Mouse (Mus musculus) liver, adult (tissue): Measurements from ENCODE around the gene Zfp69.

Experiments
- GATA4 ChIP-seq: IDR thresholded peaks from 2 replicates; pipeline ENCODE4 v1.6.1; 2014; ENCODE audit warnings: mild to moderate bottlenecking, low read length; ENCODE audit not compliant: insufficient replicate concordance

The Zfp69 gene

DNA sequence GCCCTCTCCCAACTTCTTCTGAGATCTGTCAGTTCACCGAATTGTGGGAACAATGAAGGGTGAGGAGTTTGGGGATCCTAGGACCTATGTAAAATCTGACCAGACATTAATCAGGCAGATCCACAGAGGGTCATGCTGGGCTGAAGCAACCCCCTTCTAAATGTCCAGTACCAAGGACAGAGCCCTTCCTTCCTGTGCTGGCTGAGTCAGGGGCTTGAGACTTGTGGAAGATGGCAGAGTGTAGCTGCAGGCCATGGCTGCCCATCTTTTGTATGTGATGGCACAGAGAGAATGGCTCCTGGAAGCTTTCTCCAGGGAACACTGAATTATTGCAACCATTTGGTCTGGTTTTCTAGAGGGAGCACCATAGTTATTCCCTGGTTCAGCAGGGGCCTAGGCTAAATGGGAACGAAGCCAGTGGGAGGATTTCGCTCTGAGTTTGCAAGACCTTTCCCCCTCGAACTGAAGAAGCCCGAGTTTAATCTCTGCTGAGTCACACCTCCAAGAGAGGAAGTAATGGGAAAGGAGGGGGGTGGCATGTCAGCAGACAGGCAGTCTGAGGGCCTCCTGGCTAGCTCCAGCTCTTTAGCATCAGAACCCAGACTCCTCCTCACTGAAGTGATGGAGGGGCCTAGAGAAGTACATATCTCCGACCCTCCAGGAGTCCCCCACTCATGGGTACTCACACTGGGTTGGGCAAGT lies 70.6 kb downstream of the Zfp69 start:
- no peak for TF ChIP-seq GATA4
